Mouse (Mus musculus) embryonic fibroblast, embryonic 13.5 days (primary cell): ENCODE results near the gene Fgf2.

Experiments used
- CTCF ChIP-seq: IDR thresholded peaks from 2 replicates; pipeline ENCODE4 v1.5.1; 2011; ENCODE audit warnings: mild to moderate bottlenecking, control low read depth, low read length, moderate library complexity, borderline replicate concordance; ENCODE audit not compliant: insufficient read depth
- POLR2A ChIP-seq: IDR thresholded peaks from 2 replicates; pipeline ENCODE4 v1.6.1; 2011; ENCODE audit warnings: low read depth, mild to moderate bottlenecking, control low read depth, low read length, moderate library complexity

- no peak for TF ChIP-seq POLR2A
- no peak for TF ChIP-seq CTCF
Observed at GRCm38 (mm10) chr3:37365144-37365543, 17.0 kb downstream of the Fgf2 start.
